Mouse (Mus musculus) spleen, adult 12 weeks (tissue): ENCODE data around the gene Foxd2.

Experiments used
- DNase-seq: peaks from one replicate; pipeline ENCODE4 v3.0.0; 2022; ENCODE audit warnings: low spot score

Gene Foxd2

DNA sequence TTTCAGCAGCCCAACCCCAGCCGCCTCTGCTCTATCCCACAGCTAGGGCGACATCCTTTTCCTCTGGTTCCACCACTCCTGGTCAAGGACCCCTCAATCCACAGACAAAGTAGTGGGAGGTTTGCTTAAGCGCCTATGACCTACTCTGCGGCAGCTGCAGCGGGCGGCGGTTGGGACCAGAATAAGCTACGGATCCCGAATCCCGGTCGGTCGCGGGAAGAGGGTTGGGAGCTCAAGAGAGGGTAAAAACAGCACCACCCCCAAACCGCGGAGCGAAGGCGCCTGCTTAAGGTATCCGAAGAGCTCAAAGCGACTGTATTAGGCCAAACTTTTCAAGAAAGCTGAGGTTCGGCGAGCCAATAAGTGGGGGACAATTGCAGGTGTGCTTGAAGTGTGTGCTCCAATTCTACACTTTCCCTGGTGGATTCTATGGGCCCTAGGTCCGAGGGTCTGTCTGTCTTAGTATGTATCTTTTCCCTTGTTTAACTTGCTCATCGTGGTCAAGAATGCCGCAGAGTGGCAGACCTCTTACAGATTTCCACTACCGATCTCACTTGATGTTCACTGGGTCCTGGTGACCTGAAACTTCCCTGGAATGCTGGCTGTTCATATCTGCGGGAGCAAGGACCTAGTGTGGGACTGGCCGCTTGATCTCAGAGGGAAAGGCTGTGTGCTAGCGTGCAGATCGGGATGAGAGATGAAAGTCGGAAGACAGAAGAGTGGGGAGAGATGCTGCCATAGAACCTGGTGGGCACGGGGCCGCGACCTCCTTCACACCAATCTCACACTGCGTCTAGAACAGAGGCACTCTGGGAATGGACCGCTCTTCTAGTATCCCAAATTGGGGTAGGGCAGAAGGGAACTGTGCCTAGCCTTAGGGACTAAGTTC is 4.3 kb upstream of the Foxd2 start:
- DNase-seq = no peak

- DNase-seq = peak; percentile 43
Observed at GRCm38 (mm10) chr4:114909602-114910484, 1.2 kb upstream of the Foxd2 start.

DNA sequence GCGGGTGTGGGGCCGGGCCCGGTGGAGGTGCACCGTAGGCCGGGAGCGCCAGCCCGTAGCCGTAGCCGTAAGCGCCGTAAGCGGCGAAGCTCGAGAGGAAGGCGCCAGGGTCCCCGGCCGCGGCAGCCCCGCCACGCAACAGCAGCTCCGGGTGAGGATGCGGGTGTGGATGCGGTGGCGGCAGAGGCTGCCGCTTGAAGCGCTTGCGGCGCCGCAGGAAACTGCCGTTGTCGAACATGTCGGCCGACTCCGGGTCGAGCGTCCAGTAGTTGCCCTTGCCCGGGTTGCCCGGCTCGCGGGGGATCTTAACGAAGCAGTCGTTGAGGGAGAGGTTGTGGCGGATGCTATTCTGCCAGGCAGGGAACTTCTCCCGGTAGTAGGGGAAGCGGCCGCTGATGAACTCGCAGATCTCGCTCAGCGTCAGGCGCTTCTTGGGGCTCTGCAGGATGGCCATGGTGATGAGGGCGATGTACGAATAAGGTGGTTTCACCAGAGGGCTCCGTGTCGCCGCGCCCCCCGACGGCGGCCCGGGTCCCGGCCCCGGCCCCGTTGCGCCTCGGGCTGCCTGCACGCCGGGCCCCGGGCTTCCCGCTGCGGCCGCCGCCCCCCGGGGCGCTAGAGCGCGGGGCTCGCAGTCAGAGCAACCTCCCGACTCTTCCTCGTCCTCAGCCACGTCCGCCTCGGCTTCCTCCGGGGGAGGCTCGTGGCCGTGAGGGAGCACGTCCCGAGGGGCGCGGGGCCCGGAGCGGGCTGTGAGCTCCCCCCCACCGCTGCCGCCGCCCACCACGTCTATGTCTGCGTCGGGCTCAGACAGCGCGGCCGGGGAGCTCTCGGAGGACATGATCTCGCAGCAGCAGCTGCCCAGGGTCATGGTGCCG is 483 bp downstream of the Foxd2 start:
- peak; percentile 26 for DNase-seq

DNA sequence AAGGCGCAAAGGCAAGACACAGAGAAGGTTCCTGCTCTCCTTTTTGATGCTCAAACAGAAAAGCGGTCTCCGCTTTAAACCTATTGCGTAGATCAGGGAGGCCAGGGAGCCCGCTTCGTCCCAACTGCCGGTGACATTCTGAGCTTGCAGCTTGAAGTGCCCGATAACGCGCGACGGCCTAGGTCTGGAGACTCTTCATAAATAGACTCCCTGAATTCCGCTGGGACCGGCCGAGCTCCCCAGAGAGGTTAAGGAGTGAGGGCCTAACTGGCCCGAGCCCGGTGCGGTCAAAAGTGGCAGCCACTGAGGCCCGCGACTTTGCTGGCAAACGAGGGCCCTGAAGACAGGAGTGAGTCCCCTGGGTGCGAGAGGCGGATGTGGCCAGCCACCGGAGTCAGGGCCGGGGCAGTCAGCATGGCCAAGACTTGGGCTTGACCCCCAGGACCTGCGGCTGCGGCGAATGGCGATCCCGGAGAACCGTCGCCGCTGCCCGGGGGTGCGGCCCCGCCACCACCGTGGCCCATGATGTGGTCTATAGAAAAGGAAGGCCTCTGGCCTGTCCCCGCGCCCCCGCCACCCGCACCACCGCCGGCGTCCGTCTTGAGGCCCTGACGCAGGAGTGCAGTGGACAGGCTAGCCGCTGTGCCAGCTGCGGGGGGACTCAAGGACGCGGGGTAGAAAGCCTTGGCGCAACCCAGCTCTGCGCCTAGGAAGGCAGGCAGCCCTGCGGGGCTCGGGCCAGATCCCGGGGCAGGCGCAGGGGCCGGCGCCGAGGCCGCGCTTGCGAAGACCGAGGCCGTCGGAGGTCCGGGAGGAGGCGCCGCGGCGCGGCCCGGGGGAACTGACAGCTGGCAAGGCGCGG is 1.4 kb downstream of the Foxd2 start:
- no peak for DNase-seq

GRCm38 (mm10) chr4:114905969-114906680 is 2.5 kb downstream of the Foxd2 start:
- no peak for DNase-seq

- no peak for DNase-seq
Observed at GRCm38 (mm10) chr4:114905501-114905900, 3.2 kb downstream of the Foxd2 start.

GRCm38 (mm10) chr4:114903422-114903782 is 5.3 kb downstream of the Foxd2 start:
- DNase-seq = no peak

DNA sequence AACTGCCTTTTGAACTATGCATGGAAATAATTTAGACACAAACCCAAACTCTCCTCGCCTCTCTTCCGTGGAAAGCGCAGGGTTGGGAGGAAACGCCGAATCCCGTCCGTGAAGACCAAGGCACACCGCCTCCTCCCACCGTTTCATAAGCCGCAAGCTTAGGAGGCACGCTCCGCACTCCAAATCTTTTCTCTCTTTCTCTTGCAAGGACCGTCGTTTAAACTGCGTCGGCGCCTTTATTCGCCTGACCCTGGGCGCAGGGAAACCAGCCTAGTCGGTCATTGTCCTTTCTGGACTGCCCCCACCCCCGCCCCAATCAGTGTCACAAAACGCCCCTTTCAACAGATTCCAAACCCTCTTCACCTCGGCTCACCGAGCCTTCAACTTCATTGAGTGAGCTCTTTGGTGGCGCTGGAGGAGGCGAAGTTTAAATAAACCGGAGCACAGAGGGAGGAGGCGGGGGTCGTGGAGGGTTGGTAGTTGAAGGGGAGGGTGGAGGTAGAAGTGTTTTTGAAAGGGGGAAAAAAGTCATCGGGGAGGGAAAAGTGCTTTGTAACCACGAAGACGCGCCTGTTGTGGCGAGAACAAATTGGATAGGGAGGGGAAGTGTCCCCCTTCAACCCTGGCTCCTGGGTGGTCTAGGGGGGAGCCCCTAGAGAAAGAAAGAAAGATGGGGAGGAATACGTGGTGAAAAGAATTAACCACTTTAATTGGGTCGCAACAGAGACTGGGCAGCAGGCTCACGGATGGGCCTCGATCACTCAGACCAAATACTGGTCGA is 5.8 kb downstream of the Foxd2 start:
- DNase-seq = no peak

DNA sequence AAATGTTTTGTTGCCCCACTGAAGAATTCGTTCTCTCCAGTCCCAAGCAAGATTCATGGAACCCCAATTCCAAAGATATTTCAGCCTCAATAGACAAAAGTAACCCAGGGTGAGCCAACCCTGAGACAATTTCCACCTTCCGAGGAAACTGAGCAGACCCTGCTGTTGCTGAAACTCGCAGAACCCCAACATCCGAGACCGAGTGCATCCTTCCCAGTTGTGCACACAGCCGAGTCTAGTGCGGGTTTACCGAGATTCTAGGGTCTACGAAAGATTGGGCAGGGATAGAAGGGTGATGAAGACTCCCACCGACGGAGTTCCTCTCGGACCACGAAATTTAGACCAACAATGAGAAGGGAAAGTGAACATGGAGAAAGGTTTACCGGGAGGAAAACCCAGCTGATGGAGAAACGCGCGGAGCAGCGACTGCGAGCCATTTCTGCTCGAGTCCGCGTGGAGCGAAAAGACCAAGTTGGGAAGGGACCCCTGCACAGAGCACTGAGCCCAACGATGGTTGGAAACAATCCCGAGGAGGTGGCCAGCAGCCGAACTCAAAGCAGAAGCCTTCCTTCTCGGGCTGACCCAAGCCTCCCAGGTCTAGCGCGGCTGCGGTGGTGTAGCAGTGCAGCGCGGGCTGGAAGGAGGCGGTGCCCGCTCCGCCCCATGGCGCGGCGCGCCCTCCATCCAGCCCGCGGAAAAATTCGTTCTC is 6.9 kb downstream of the Foxd2 start:
- no peak for DNase-seq

- no peak for DNase-seq
Observed at GRCm38 (mm10) chr4:114900866-114901642, 7.6 kb downstream of the Foxd2 start.

- no peak for DNase-seq
Observed at GRCm38 (mm10) chr4:114899885-114900284, 8.8 kb downstream of the Foxd2 start.

DNA sequence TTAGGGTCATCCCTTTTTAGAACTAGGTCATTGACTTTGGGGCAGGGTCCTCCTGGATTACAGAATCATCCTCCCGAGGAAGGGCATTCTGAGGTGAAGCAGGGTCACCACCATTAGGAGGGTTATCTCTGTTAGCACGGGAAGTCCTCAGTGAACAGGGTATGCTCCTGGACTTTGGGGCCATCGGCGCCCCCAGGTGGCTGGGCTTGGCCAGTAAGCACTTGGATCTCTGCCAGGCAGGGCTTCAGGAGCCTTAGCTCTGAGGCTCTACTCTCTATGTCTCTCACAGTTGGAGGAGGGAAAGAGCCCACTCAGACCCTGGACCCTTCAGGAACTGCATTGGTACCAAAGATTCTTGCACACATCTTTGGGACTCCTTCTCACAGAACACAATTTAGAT is 10.8 kb downstream of the Foxd2 start:
- no peak for DNase-seq

DNA sequence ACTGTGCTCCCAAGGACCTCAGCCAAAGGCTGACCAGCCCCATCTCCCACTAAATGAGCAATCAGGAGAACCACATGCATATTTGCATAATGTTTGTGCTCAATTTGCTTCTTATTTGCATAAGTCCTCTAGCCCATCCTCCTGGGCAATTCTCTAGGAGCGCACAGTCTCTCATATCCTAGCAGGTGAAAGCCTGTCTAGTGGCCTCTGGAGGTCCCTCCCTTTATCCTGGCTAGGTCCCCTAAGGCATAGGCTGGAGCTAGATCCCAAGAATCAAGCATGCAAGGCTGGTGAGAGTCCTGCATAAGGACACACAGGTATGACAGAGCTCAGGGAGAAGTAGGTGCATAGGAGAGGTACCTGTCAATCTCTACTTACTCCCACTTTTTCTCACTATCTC is 26.4 kb downstream of the Foxd2 start:
- DNase-seq = no peak

- DNase-seq = no peak
Observed at GRCm38 (mm10) chr4:114876441-114876972, 32.2 kb downstream of the Foxd2 start.

GRCm38 (mm10) chr4:114869765-114870490 is 38.7 kb downstream of the Foxd2 start:
- no peak for DNase-seq

GRCm38 (mm10) chr4:114863166-114863565 is 45.5 kb downstream of the Foxd2 start:
- no peak for DNase-seq

- DNase-seq = no peak
Observed at GRCm38 (mm10) chr4:114858426-114858825, 50.2 kb downstream of the Foxd2 start.
